Mouse (Mus musculus) forebrain, embryonic 10.5 days (tissue): Measurements from ENCODE around the gene Utp11. TPM values are rescaled to one million over a fixed set of nuclear protein-coding genes. Genes with fewer than 3 reads are reported as not detected.
A peak's percentile ranks its signal among the peaks of the same experiment; 100 is the strongest.

Source experiments
- DNase-seq: peaks from one replicate; pipeline ENCODE4 v3.0.0-alpha.2; 2017; ENCODE audit warnings: low spot score; ENCODE audit errors: extremely low spot score
- H3K27ac ChIP-seq: fragments of 300-500 bp; sonication (generic); 2 replicates; pipeline ENCODE4 v1.5.1; 2016; ENCODE audit warnings: mild to moderate bottlenecking
- H3K27me3 ChIP-seq: fragments of 300-500 bp; sonication (generic); 2 replicates; pipeline ENCODE4 v1.6.1; 2016; ENCODE audit warnings: mild to moderate bottlenecking; ENCODE audit not compliant: poor library complexity, severe bottlenecking
- H3K36me3 ChIP-seq: fragments of 300-500 bp; sonication (generic); replicated peaks from 2 replicates; pipeline ENCODE4 v1.6.1; 2016; ENCODE audit warnings: mild to moderate bottlenecking, moderate library complexity
- H3K4me1 ChIP-seq: fragments of 300-500 bp; sonication (generic); 2 replicates; pipeline ENCODE4 v1.6.1; 2016
- H3K4me3 ChIP-seq: fragments of 300-500 bp; sonication (generic); 2 replicates; pipeline ENCODE4 v1.5.1; 2016; ENCODE audit warnings: mild to moderate bottlenecking, moderate library complexity
- H3K9me3 ChIP-seq: fragments of 300-500 bp; sonication (generic); 2 replicates; pipeline ENCODE4 v1.6.1; 2016; ENCODE audit warnings: mild to moderate bottlenecking, moderate library complexity
- WGBS: fragments of 180-500 bp; shearing (Covaris S2); methylation state at CpG from one replicate; pipeline ENCODE4 v1.1.7; 2016; 5-methylcytosine and 5-hydroxymethylcytosine counted together
- microRNA counts: library from miRNA; unstranded; fragments of <30 nt; microRNA quantifications from one replicate; lab custom pipeline; 2017
- microRNA-seq: library from miRNA; unstranded; fragments of <30 nt; microRNA quantifications from one replicate; pipeline ENCODE4, GENCODE M21; 2017
- polyA plus RNA-seq: library from polyadenylated mRNA; unstranded; fragments of >200 nt; fragmentation: Nextera tagmentation; extraction: Ambion mirVana; gene quantifications from 2 replicates; pipeline ENCODE4 v1.2.1, GENCODE M21; 2016

Gene Utp11
- polyA plus RNA-seq, 1 experiment from 2014 or later = 65.9 TPM

GRCm38 (mm10) chr4:124632856-124633255 lies 60.5 kb downstream of the Utp11 start:
- H3K36me3 ChIP-seq = no peaks in the 10 kb centered on the region
- H3K4me3 ChIP-seq = no peak overlapping the region
- peaks cover 28% of the 10 kb centered on the region; the same call in 1 of the 2 replicates for H3K27me3 ChIP-seq
- H3K9me3 ChIP-seq = no peaks in the 10 kb centered on the region
- H3K27ac ChIP-seq = no peak overlapping the region
- 76% methylated on average over 10 of the region's 10 CpGs for WGBS
- DNase-seq = no peak
- no peaks in the 10 kb centered on the region for H3K4me1 ChIP-seq

GRCm38 (mm10) chr4:124631456-124631855 lies 61.9 kb downstream of the Utp11 start:
- H3K4me1 ChIP-seq = peaks cover 5% of the 10 kb centered on the region
- no peak overlapping the region for H3K4me3 ChIP-seq
- no peak for DNase-seq
- peaks cover 22% of the 10 kb centered on the region; the same call in 1 of the 2 replicates for H3K27me3 ChIP-seq
- H3K27ac ChIP-seq = no peak overlapping the region
- 66% methylated on average over 4 of the region's 4 CpGs for WGBS
- no peaks in the 10 kb centered on the region for H3K36me3 ChIP-seq
- H3K9me3 ChIP-seq = no peaks in the 10 kb centered on the region

MicroRNA genes within 50 kb of the gene (microRNA counts, 519-probe panel; counts per million panel counts)
- microRNA mmu-miR-697 (lab: Ali Mortazavi, UCI) = 341 counts per million, percentile 65 among the panel's probes with 10 or more counts

Small RNAs within 50 kb of the gene (microRNA-seq; reads per million reads assigned to microRNA genes)
- not detected for gene Gm24721
- gene Mir697 = not detected

Other genes with a start within 250 kb of the Utp11 start
- 0.31 and 0.61 TPM in 2 replicates for gene 3100002H09Rik, start 82.8 kb downstream of the Utp11 start, polyA plus RNA-seq
- 2.7 and 3.0 TPM in 2 replicates for gene Pou3f1, start 36.8 kb downstream of the Utp11 start, polyA plus RNA-seq
- 5.5 and 8.7 TPM in 2 replicates for gene Fhl3, start 7.1 kb upstream of the Utp11 start, polyA plus RNA-seq
- 260 and 269 TPM in 2 replicates for gene Sf3a3, start 21.2 kb upstream of the Utp11 start, polyA plus RNA-seq
- 28.8 and 29.4 TPM in 2 replicates for gene Inpp5b, start 48.2 kb upstream of the Utp11 start, polyA plus RNA-seq
- 20.4 and 22.3 TPM in 2 replicates for gene Mtf1, start 108.5 kb upstream of the Utp11 start, polyA plus RNA-seq
- 43.1 and 44.1 TPM in 2 replicates for gene Yrdc, start 157.1 kb upstream of the Utp11 start, polyA plus RNA-seq
- gene 1110065P20Rik, start 157.6 kb upstream of the Utp11 start, polyA plus RNA-seq = 39.3 and 42.9 TPM in 2 replicates
- gene Maneal, start 168.6 kb upstream of the Utp11 start, polyA plus RNA-seq = 2.3 and 2.6 TPM in 2 replicates
- 1.1 and 1.3 TPM in 2 replicates for gene Epha10, start 187.3 kb upstream of the Utp11 start, polyA plus RNA-seq
- 16.4 and 17.5 TPM in 2 replicates for gene 9930104L06Rik, start 243.4 kb upstream of the Utp11 start, polyA plus RNA-seq
- 293 and 297 TPM in 2 replicates for gene Cdca8, start 245.7 kb upstream of the Utp11 start, polyA plus RNA-seq